Mouse (Mus musculus) MEL (cell line): ENCODE measurements around the gene Tmc6.

Experiments
- ELF1 ChIP-seq: IDR thresholded peaks from 2 replicates; pipeline ENCODE4 v1.6.1; 2014; ENCODE audit warnings: low read depth, mild to moderate bottlenecking, inconsistent platforms, low read length, improper control_type of control experiment, moderate library complexity
- POLR2A ChIP-seq, 2 experiments: IDR thresholded peaks; 2 replicates each; pipeline ENCODE4 v1.6.1; 2011 to 2012; ENCODE audit warnings: low read length in 2 of 2, mild to moderate bottlenecking in 2 of 2, control low read depth in 1 of 2, improper control_type of control experiment in 1 of 2, low read depth in 1 of 2, moderate library complexity in 1 of 2; ENCODE audit not compliant: control insufficient read depth in 1 of 2, insufficient read depth in 1 of 2, poor library complexity in 1 of 2
- ZKSCAN1 ChIP-seq: IDR thresholded peaks from 2 replicates; pipeline ENCODE4 v1.6.1; 2012; ENCODE audit warnings: low read depth, mild to moderate bottlenecking, inconsistent platforms, low read length, improper control_type of control experiment, moderate library complexity

DNA sequence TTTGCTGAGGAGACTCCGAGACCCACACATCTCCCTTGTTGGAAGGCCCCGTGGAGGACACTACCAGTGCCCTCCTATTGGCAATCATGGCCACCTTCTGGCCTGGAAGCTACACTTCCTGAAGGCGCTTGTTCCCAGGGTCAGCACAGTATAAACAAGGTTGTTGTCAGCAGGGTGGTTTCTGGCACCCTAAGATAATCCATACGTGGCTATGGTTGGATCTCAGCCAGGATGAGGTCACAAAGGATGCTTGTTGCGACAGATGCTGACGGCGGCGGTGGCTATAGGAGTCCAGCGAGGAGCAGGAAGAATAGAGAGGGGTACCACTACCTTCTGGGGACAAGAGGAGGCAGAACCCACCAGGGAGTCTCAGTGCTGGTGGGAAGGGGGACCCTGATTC, 48.4 kb upstream of the Tmc6 start:
- TF ChIP-seq POLR2A (IDR thresholded peaks at IDR 0.05; ENCODE audit: control insufficient read depth in 1 of 2, insufficient read depth in 1 of 2, low read depth in 1 of 2, low read length in 2 of 2, poor library complexity in 1 of 2) (no peak), ZKSCAN1 (no peak), ELF1 (peak; percentile 33; the same call in 1 of the 2 replicates)
